Mouse (Mus musculus) Patski (cell line): ENCODE results near the gene Gm21885. TPM values are rescaled to one million over a fixed set of nuclear protein-coding genes. Genes with fewer than 3 reads are reported as not detected.
A peak's percentile ranks its signal among the peaks of the same experiment; 100 is the strongest.

Source experiments
- ATAC-seq: fragments of 100-300 bp; one replicate; pipeline ENCODE4 v1.8.0; 2021
- CTCF ChIA-PET: fragments of 350-600 bp; sonication (Branson Sonifier 250); formaldehyde crosslinking; loops from one replicate; lab custom pipeline; 2022; ENCODE audit warnings: inconsistent platforms; lab: Charles Lee
- POLR2A ChIA-PET: fragments of 350-600 bp; sonication (Branson Sonifier 250); formaldehyde crosslinking; loops from one replicate; lab custom pipeline; 2022; ENCODE audit warnings: antibody characterized with exemption, inconsistent platforms; lab: Charles Lee
- DNase-seq: peaks from one replicate; pipeline ENCODE4 v3.0.0-alpha.2; 2011; ENCODE audit warnings: low read depth, low spot score
- H3K27me3 ChIP-seq: fragments of 371-371 bp; one replicate; pipeline ENCODE4 v1.5.1; 2021
- CTCF ChIP-seq: fragments of 100-300 bp; IDR thresholded peaks from one replicate; pipeline ENCODE4 v1.5.1; 2021
- in situ Hi-C: fragments of 300-500 bp; cut with MboI; formaldehyde crosslinking; loops from 3 replicates; pipeline ENCODE4 v1.11.1; 2018; ENCODE audit warnings: low pct_unique_long_range_greater_than_20kb, mixed read lengths
- polyA plus RNA-seq: library from polyadenylated mRNA; unstranded; gene quantifications from one replicate; pipeline ENCODE4 v1.2.3, GENCODE M21; 2021

Gene Gm21885
- polyA plus RNA-seq, 1 experiment from 2014 or later = not detected

DNA sequence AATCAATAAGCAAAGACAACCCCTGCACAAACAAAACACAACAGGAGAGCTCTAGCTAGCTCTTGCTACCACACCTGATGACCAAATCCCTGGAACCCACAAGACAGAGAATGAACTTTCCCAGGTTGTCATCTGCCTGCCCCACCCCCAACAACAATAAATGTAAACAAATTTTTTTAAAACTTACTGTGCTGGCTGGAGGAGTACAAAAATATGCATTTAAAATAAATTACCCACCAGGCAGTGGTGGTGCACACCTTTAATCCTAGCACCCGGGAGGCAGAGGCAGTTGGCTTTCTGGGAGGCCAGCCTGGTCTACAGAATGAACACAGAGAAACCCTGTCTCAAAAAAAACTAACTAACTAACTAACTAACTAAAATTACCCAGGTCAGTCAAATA is 35.3 kb downstream of the Gm21885 start:
- no peak for ATAC-seq
- ChIA-PET POLR2A (interaction anchor here (0.6 kb wide), 1 partner anchor 103 kb away, joined by 3 read pairs; no protein-coding TSS in a partner anchor), CTCF (interaction anchor here (1.5 to 2.4 kb wide), 3 partner anchors 9 to 24 kb away, joined by 3 to 5 read pairs (median 4); no protein-coding TSS in a partner anchor)
- DNase-seq = no peak
- no peaks in the 10 kb centered on the region for H3K27me3 ChIP-seq
- TF ChIP-seq CTCF = no peak
- in situ Hi-C loops = no loop called here

DNA sequence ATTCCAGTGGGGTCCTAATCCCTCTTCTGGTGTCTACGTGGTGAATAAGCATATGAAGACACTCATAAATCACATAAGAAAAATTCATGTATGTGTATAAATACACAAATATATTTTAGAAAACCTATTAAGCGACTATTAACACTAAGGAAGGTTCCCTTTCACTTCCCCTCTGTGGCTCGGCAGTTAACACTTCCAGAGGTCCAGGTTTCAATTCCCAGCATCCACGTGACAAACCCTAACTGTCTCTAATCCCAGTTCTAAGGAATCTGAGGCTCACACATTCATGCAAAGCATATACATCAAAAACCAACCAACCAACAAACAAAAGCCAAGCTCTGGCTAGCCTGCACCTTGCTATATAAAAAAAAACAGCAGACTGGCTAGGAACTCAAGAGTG is 35.8 kb downstream of the Gm21885 start:
- DNase-seq (no peak), ATAC-seq (no peak)
- POLR2A ChIA-PET = interaction anchor here (0.9 kb wide), 1 partner anchor 15 kb away, joined by 3 read pairs; no protein-coding TSS in a partner anchor
- no peaks in the 10 kb centered on the region for H3K27me3 ChIP-seq
- in situ Hi-C loops = no loop called here
- CTCF ChIA-PET = interaction anchor here (1.5 to 2.4 kb wide), 3 partner anchors 9 to 25 kb away, joined by 3 to 5 read pairs (median 4); no protein-coding TSS in a partner anchor
- TF ChIP-seq CTCF = no peak

GRCm38 (mm10) chr11:94318056-94318455 is 36.4 kb downstream of the Gm21885 start:
- POLR2A ChIA-PET = interaction anchor here (0.9 kb wide), 1 partner anchor 16 kb away, joined by 3 read pairs; no protein-coding TSS in a partner anchor
- DNase-seq (no peak), ATAC-seq (no peak)
- H3K27me3 ChIP-seq = no peaks in the 10 kb centered on the region
- TF ChIP-seq CTCF = no peak
- in situ Hi-C loops = no loop called here
- CTCF ChIA-PET = interaction anchor here (1.5 to 2.4 kb wide), 3 partner anchors 10 to 25 kb away, joined by 3 to 5 read pairs (median 4); no protein-coding TSS in a partner anchor

DNA sequence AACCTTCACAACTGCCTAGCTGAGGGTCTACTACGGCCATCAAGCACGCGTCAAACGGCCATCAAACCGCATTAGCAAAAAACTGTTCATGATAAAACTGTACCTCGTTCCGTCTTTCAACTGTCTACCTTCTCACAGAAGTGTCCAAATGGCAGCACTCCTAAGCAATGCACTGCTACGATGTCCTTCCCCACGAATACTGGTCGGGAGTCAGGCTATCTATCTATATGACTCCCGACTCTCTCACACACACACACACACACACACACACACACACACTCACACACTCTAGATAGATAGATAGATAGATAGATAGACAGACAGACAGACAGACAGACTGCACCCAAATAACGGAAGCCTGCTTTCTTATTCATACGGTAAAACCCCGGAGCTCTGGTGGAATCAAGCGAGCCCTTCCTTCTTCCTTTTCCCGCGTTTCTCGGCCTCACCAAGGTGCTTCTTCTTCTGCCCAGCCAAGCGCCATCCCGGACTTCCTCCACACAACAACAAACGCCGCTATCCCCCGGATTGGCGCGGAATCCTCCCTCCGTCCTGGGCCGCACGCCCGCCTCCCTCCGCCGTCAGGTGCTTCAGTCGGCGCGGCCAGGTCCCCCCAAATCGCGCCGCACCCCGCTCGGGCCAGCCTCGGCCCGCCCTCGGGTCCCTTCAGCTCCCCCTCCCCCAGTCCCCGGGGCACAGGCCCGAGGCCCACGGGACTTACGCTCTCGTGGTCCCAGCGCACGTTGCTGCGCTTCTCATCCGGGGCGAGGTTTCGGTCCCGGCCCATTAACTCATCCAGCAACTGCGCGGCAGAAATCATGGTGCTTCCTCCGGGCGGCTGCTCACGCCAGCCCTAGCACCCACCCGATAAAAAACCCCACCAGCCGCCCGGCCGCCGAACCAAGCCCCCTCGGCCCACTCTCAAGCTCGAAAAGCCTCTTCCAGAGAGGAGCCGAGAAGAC is 39.6 kb downstream of the Gm21885 start:
- H3K27me3 ChIP-seq = no peaks in the 10 kb centered on the region
- ChIA-PET CTCF (interaction anchor here (1.1 kb wide), 1 partner anchor 9 kb away, joined by 3 read pairs; no protein-coding TSS in a partner anchor), POLR2A (interaction anchor here (0.7 to 1.1 kb wide), 3 partner anchors 18 to 178 kb away, joined by 3 read pairs; partner anchors contain the start of gene Epn3)
- ATAC-seq = peak; percentile 50
- no peak for DNase-seq
- in situ Hi-C loops = no loop called here
- no peak for TF ChIP-seq CTCF

- no peaks in the 10 kb centered on the region for H3K27me3 ChIP-seq
- CTCF ChIA-PET = interaction anchor here (1.1 kb wide), 1 partner anchor 8 kb away, joined by 3 read pairs; no protein-coding TSS in a partner anchor
- no peak for TF ChIP-seq CTCF
- DNase-seq (peak; percentile 28), ATAC-seq (peak; percentile 97)
- POLR2A ChIA-PET = interaction anchor here (0.6 to 1.0 kb wide), 3 partner anchors 36 to 945 kb away, joined by 3 read pairs; partner anchors contain the start of gene Epn3
- in situ Hi-C loops = no loop called here
Observed at GRCm38 (mm10) chr11:94321931-94322400, 40.3 kb downstream of the Gm21885 start, which contains the start of gene Luc7l3. Luc7l3 (minus strand) TSS chr11:94321988.

- POLR2A ChIA-PET = interaction anchor here (0.6 to 1.0 kb wide), 2 partner anchors 36 to 945 kb away, joined by 3 read pairs; no protein-coding TSS in a partner anchor
- H3K27me3 ChIP-seq = no peaks in the 10 kb centered on the region
- in situ Hi-C loops = no loop called here
- no peak for TF ChIP-seq CTCF
- CTCF ChIA-PET = no interaction called here
- no peak for ATAC-seq
- DNase-seq = no peak
Observed at GRCm38 (mm10) chr11:94322636-94323035, 41.0 kb downstream of the Gm21885 start.

DNA sequence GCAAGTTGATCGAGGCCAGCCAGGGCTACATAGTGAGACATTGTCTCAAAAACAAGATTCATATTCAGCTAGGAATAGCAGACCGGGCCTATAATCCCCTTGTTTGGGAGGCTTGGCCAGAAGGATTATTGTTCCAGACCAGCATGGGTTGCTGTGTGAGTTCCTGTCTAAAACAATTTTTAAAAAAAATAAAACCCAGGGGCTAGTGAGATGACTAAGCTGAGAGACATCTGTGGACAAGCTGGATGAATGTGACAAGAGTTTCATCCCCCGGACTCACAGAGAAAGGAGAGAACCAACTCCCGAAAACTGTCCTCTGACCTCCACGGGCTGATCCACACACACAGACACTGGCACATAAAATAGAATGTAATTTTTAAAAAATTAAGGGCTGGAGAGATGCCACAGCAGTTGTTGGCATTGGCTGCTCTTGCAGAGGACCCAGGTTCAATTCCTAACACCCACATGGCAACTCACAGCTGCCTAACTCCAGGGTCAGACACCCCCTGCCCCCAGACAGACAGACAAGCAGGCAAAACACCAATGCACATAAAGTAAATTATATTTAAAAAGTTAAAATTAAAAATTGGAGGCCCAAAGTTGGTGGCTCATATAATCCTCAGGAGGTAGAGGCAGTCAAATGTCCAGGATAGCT is 41.7 kb downstream of the Gm21885 start:
- CTCF ChIA-PET = no interaction called here
- ATAC-seq (no peak), DNase-seq (no peak)
- POLR2A ChIA-PET = no interaction called here
- no peak for TF ChIP-seq CTCF
- in situ Hi-C loops = no loop called here
- H3K27me3 ChIP-seq = no peaks in the 10 kb centered on the region

DNA sequence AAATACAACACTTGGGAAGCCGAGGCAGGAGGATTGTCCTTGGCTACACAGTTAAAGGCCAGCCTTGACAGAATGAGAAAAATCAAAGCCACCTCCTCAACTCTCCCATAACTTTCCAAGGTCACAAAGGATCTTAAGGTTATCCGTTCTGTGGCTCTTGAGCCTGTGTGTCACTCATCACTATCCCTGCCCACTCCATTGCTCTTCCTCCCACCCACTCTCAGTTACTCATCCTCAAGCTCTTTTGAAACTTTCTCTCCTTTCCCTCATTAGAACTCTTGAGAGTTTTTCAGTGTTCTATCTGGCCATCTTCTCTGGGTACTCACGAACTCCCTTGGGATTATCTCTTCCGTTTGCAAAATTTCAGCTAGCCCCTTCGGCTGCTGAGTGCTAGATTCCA is 42.9 kb downstream of the Gm21885 start:
- in situ Hi-C loops = no loop called here
- no peak for DNase-seq
- POLR2A ChIA-PET = no interaction called here
- no peak for ATAC-seq
- no peak for TF ChIP-seq CTCF
- H3K27me3 ChIP-seq = no peaks in the 10 kb centered on the region
- CTCF ChIA-PET = interaction anchor here (0.9 kb wide), 1 partner anchor 224 kb away, joined by 3 read pairs; the partner anchor contains the start of gene Rsad1

GRCm38 (mm10) chr11:94326961-94327411 is 45.3 kb downstream of the Gm21885 start:
- no peak for ATAC-seq
- ChIA-PET POLR2A (interaction anchor here (0.8 to 1.0 kb wide), 2 partner anchors 13 kb away, joined by 3 to 4 read pairs; no protein-coding TSS in a partner anchor), CTCF (interaction anchor here (1.1 to 7.6 kb wide), 2 partner anchors 160 to 221 kb away, joined by 3 to 56 read pairs; partner anchors contain the start of gene Spata20)
- no peak for DNase-seq
- no peaks in the 10 kb centered on the region for H3K27me3 ChIP-seq
- TF ChIP-seq CTCF = no peak
- in situ Hi-C loops = no loop called here
